Mouse (Mus musculus): Measurements from ENCODE around the gene Krt81.

DNA sequence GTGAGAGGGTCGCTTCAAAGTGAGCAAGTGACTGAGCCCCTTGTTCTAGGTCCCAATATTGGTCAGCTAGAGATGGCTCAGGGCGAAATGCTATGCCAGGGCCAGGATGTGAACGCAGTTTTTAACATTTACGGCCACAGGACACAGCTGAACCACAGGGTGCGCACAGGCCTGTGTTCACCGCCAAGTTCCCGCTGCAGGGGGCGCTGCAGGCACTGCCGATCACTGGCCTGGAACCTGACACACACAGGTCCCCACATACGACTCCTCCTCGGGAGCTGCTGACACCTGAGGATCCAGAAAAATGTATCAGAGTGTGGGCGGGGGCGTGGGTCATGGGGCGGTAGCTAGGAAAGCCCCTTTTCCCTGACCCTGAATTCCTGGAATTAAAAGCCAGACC, 4.3 kb downstream of the Krt81 start:
- TF ChIP-seq CTCF (IDR thresholded peaks at IDR 0.05; ENCODE audit: low read depth) = peak; percentile 49
- no peak for TF ChIP-seq EP300 (IDR thresholded peaks at IDR 0.05; ENCODE audit: low read depth)
